ENCODE assay signal across 9 mouse cellular contexts in genomic region chr11:103246081-103246730, GRCm38 (mm10). TPM values are rescaled to one million over a fixed set of nuclear protein-coding genes. Genes with fewer than 3 reads are reported as not detected.
DNase-seq lines count a peak whose midpoint lies in the region; ATAC-seq and TF ChIP-seq lines count a peak whose summit lies in the region.
"Had no signal": no experiment of that assay in that cellular context is flagged by ENCODE, and none has a peak within 500 bp of the region (broad histone marks: within the 10 kb centered on the region; RNA-seq: fewer than 3 reads in every experiment).

No protein-coding gene starts in this region.

- H3K4me2 ChIP-seq in forebrain, embryonic 13.5 days: no peak overlapping the region
- no peak overlapping the region for H3K4me2 ChIP-seq in forebrain, embryonic 14.5 days (ENCODE audit: low read length)
- no peak overlapping the region for H3K4me2 ChIP-seq in midbrain, postnatal 0 days (ENCODE audit: low read depth, low read length, poor library complexity, severe bottlenecking)

- 0 out of 2 replicates have a peak overlapping the region, but pooled peaks have one; percentile 14 for H3K27ac ChIP-seq in forebrain, embryonic 13.5 days
- no peak overlapping the region for H3K27ac ChIP-seq in forebrain, embryonic 14.5 days (ENCODE audit: low read depth, low read length)
- peak overlapping the region; percentile 3 for H3K27ac ChIP-seq in left cerebral cortex, adult 2 months
- H3K27ac ChIP-seq in midbrain, postnatal 0 days (ENCODE audit: low read depth, low read length): peak overlapping the region; percentile 18; the same call in 1 of the 2 replicates

- H3K4me3 ChIP-seq in forebrain, embryonic 13.5 days: no peak overlapping the region
- no peak overlapping the region for H3K4me3 ChIP-seq in forebrain, embryonic 14.5 days (ENCODE audit: low read depth, low read length)
- H3K4me3 ChIP-seq in left cerebral cortex, adult 2 months: no peak overlapping the region
- H3K4me3 ChIP-seq in midbrain, postnatal 0 days (ENCODE audit: low read depth, low read length): no peak overlapping the region

- ATAC-seq in forebrain, embryonic 13.5 days: no peak
- no peak for ATAC-seq in forebrain, embryonic 14.5 days
- ATAC-seq in midbrain, postnatal 0 days (ENCODE audit: low FRiP score): no peak

- no peak for DNase-seq in forebrain, embryonic 14.5 days (ENCODE audit: low spot score)
- peak; percentile 60 to 71 for DNase-seq in right cerebral cortex, postnatal 10 days (ENCODE audit: low spot score in 2 of 2)
- DNase-seq in right cerebral cortex, postnatal 14 days: no peak
- peak; percentile 69 to 83 for DNase-seq in heart, adult 18-20 months
- DNase-seq in left cerebral cortex, adult 2 months (ENCODE audit: extremely low spot score in 1 of 2, low spot score in 2 of 2): no peak
- DNase-seq in midbrain, postnatal 0 days (ENCODE audit: low spot score): peak; percentile 49
- no peak for DNase-seq in testis, postnatal 14 days (ENCODE audit: low spot score)

- H3K36me3 ChIP-seq in forebrain, embryonic 13.5 days (ENCODE audit: poor library complexity, severe bottlenecking): no peaks in the 10 kb centered on the region
- no peaks in the 10 kb centered on the region; the same call in 1 of the 2 replicates for H3K36me3 ChIP-seq in forebrain, embryonic 14.5 days (ENCODE audit: control insufficient read depth, insufficient read depth, low read length)
- no peaks in the 10 kb centered on the region for H3K36me3 ChIP-seq in midbrain, postnatal 0 days (ENCODE audit: insufficient read depth, low read length)

- intact Hi-C loops in left cerebral cortex, adult 2 months (cut with DNase I): loop anchor here (5.0 kb wide), 1 partner anchor 81 kb away; no protein-coding TSS in a partner anchor

- H3K9ac ChIP-seq in forebrain, embryonic 13.5 days: no peak overlapping the region
- no peak overlapping the region for H3K9ac ChIP-seq in forebrain, embryonic 14.5 days (ENCODE audit: low read length)
- no peak overlapping the region for H3K9ac ChIP-seq in midbrain, postnatal 0 days (replicated peaks; ENCODE audit: low read length, poor library complexity, severe bottlenecking)

- TF ChIP-seq CTCF in left cerebral cortex, adult 2 months (IDR thresholded peaks at IDR 0.05): no peak; the same call in 1 of the 2 replicates
- TF ChIP-seq CTCF in midbrain, postnatal 0 days (IDR thresholded peaks at IDR 0.05): no peak

- peaks cover 45% of the 10 kb centered on the region for H3K4me1 ChIP-seq in forebrain, embryonic 13.5 days
- H3K4me1 ChIP-seq in forebrain, embryonic 14.5 days (ENCODE audit: control insufficient read depth, insufficient read depth, low read length): peaks cover 12% of the 10 kb centered on the region
- H3K4me1 ChIP-seq in midbrain, postnatal 0 days (ENCODE audit: insufficient read depth, low read length): peaks cover 5% of the 10 kb centered on the region; the same call in 1 of the 2 replicates

- no peaks in the 10 kb centered on the region for H3K9me3 ChIP-seq in forebrain, embryonic 13.5 days (replicated peaks)
- no peaks in the 10 kb centered on the region for H3K9me3 ChIP-seq in forebrain, embryonic 14.5 days (replicated peaks; ENCODE audit: control insufficient read depth, low read length)
- H3K9me3 ChIP-seq in midbrain, postnatal 0 days (ENCODE audit: low read length): no peaks in the 10 kb centered on the region

- H3K27me3 ChIP-seq in forebrain, embryonic 13.5 days: no peaks in the 10 kb centered on the region
- no peaks in the 10 kb centered on the region for H3K27me3 ChIP-seq in forebrain, embryonic 14.5 days (replicated peaks; ENCODE audit: control insufficient read depth, insufficient read depth, low read length)
- H3K27me3 ChIP-seq in midbrain, postnatal 0 days (ENCODE audit: insufficient read depth, low read length): no peaks in the 10 kb centered on the region

- 87% methylated on average over 10 of the region's 10 CpGs for WGBS in forebrain, embryonic 13.5 days
- 79% methylated on average over 10 of the region's 10 CpGs for WGBS in forebrain, embryonic 14.5 days
- 73% methylated on average over 10 of the region's 10 CpGs for WGBS in midbrain, postnatal 0 days

RNA-seq across cellular contexts. Expression of gene Map3k14, which starts 21.1 kb away (rescaled TPM):
- polyA plus RNA-seq in forebrain, embryonic 13.5 days (2015; fragmentation: Nextera tagmentation; extraction: Ambion mirVana): 2.8 and 4.5 TPM in 2 replicates
- polyA plus RNA-seq in forebrain, embryonic 14.5 days (2014; fragmentation: Nextera tagmentation; extraction: Ambion mirVana): 1.7 and 2.7 TPM in 2 replicates
- 1 to 10 TPM; 2.5 to 3.0 TPM for total RNA-seq in heart, adult 18-20 months (2021)
- total RNA-seq in left cerebral cortex, adult 2 months (2021): 1 to 10 TPM; 4.4 to 4.9 TPM
- 4.8 and 6.1 TPM in 2 replicates for total RNA-seq in midbrain, postnatal 0 days (2014; rRNA removed)
- polyA plus RNA-seq in midbrain, postnatal 0 days (2015; fragmentation: Nextera tagmentation; extraction: Ambion mirVana): 1.5 and 1.7 TPM in 2 replicates

RNA-seq across cellular contexts. Expression of gene Spata32, which starts 28.0 kb away (rescaled TPM):
- not detected in 2 replicates for polyA plus RNA-seq in forebrain, embryonic 13.5 days (2015; fragmentation: Nextera tagmentation; extraction: Ambion mirVana)
- polyA plus RNA-seq in forebrain, embryonic 14.5 days (2014; fragmentation: Nextera tagmentation; extraction: Ambion mirVana): not detected in 2 replicates
- not detected for total RNA-seq in heart, adult 18-20 months (2021)
- 1 to 10 TPM; 1.7 to 2.9 TPM for total RNA-seq in left cerebral cortex, adult 2 months (2021)
- total RNA-seq in midbrain, postnatal 0 days (2014; rRNA removed): 1.4 and 1.9 TPM in 2 replicates
- polyA plus RNA-seq in midbrain, postnatal 0 days (2015; fragmentation: Nextera tagmentation; extraction: Ambion mirVana): 1.2 and 1.5 TPM in 2 replicates
- polyA plus RNA-seq: neural tube, embryonic 11.5 days had no signal

RNA-seq across cellular contexts. Expression of gene 1700023F06Rik, which starts 37.8 kb away (rescaled TPM):
- 0.37 and 0.54 TPM in 2 replicates for polyA plus RNA-seq in forebrain, embryonic 13.5 days (2015; fragmentation: Nextera tagmentation; extraction: Ambion mirVana)
- polyA plus RNA-seq in forebrain, embryonic 14.5 days (2014; fragmentation: Nextera tagmentation; extraction: Ambion mirVana): 0.78 and 1.2 TPM in 2 replicates
- not detected for total RNA-seq in heart, adult 18-20 months (2021)
- total RNA-seq in left cerebral cortex, adult 2 months (2021): 1 to 10 TPM; 2.2 to 2.7 TPM
- 0.61 TPM in 1 of 2 replicates, not detected in the other for total RNA-seq in midbrain, postnatal 0 days (2014; rRNA removed)
- polyA plus RNA-seq in midbrain, postnatal 0 days (2015; fragmentation: Nextera tagmentation; extraction: Ambion mirVana): 4.3 and 4.9 TPM in 2 replicates
- polyA plus RNA-seq: neural tube, embryonic 11.5 days had no signal

Comparison
In these comparisons a context has a peak if more than half of its experiments do, and no peak if none do; other contexts are left out.
1. DNase-seq: peak in right cerebral cortex, postnatal 10 days (2 of 2), heart, adult 18-20 months (2 of 2) and midbrain, postnatal 0 days (single experiment); none in forebrain, embryonic 14.5 days (single experiment), right cerebral cortex, postnatal 14 days (single experiment), left cerebral cortex, adult 2 months (0 of 2) and testis, postnatal 14 days (single experiment).